Mouse (Mus musculus) liver, embryonic 14 days (tissue): ENCODE data around the gene Fbxo24. TPM values are rescaled to one million over a fixed set of nuclear protein-coding genes. Genes with fewer than 3 reads are reported as not detected.

Experiments
- polyA plus RNA-seq: library from polyadenylated mRNA; depleted of rRNA; stranded (reverse); fragments of >200 nt; gene quantifications from 2 replicates; pipeline ENCODE4 v1.2.3, GENCODE M21; 2012; rRNA removed

Fbxo24 gene
- 0.01 and 0.02 TPM in 2 replicates for polyA plus RNA-seq

GRCm38 (mm10) chr5:137628498-137629305 is at the start of gene Fbxo24, which contains the start of the genes Lrch4 and Gm20605:
Gene Fbxo24 (minus strand): TSS chr5:137629002.
Gene Lrch4 (plus strand): TSS chr5:137629121.
Gene Gm20605 (plus strand): TSS chr5:137629175.

GRCm38 (mm10) chr5:137645652-137646091 is 16.9 kb upstream of the Fbxo24 start, which contains the start of gene Irs3:
Gene Irs3 (minus strand): TSS chr5:137645714.

GRCm38 (mm10) chr5:137641054-137641453 is 12.3 kb upstream of the Fbxo24 start, which contains the start of gene Sap25:
Gene Sap25 (plus strand): TSS chr5:137641334.

GRCm38 (mm10) chr5:137613550-137613949 is 15.3 kb downstream of the Fbxo24 start, which contains the start of gene Pcolce:
Gene Pcolce (minus strand): TSS chr5:137613784.

GRCm38 (mm10) chr5:137600619-137601364 is 28.0 kb downstream of the Fbxo24 start, which contains the start of gene Mospd3:
Gene Mospd3 (minus strand): TSS chr5:137601058.

GRCm38 (mm10) chr5:137569665-137570064 is 59.1 kb downstream of the Fbxo24 start, which contains the start of gene Tfr2:
Gene Tfr2 (plus strand): TSS chr5:137569840.

Other genes starting within 250 kb of the Fbxo24 start
- gene Zan, start 151.9 kb downstream of the Fbxo24 start, polyA plus RNA-seq: 0.14 and 0.20 TPM in 2 replicates
- gene Pop7, start 126.5 kb downstream of the Fbxo24 start, polyA plus RNA-seq: 20.0 and 23.2 TPM in 2 replicates
- 5.6 and 5.7 TPM in 2 replicates for gene Gigyf1, start 110.5 kb downstream of the Fbxo24 start, polyA plus RNA-seq
- 0.26 and 0.44 TPM in 2 replicates for gene Epo, start 95.8 kb downstream of the Fbxo24 start, polyA plus RNA-seq
- 173 and 208 TPM in 2 replicates for gene Gnb2, start 95.5 kb downstream of the Fbxo24 start, polyA plus RNA-seq
- 0.03 TPM in 1 of 2 replicates, not detected in the other for gene Actl6b, start 75.5 kb downstream of the Fbxo24 start, polyA plus RNA-seq
- 35.1 and 42.1 TPM in 2 replicates for gene Tfr2, start 59.2 kb downstream of the Fbxo24 start, polyA plus RNA-seq
- gene Mospd3, start 27.9 kb downstream of the Fbxo24 start, polyA plus RNA-seq: 26.8 and 31.0 TPM in 2 replicates
- gene Pcolce, start 15.2 kb downstream of the Fbxo24 start, polyA plus RNA-seq: 10.6 and 11.9 TPM in 2 replicates
- gene Lrch4, start 119 bp upstream of the Fbxo24 start, polyA plus RNA-seq: 10.5 and 14.1 TPM in 2 replicates
- gene Gm20605, start 173 bp upstream of the Fbxo24 start, polyA plus RNA-seq: 5.4 and 5.8 TPM in 2 replicates
- gene Sap25, start 12.3 kb upstream of the Fbxo24 start, polyA plus RNA-seq: 12.0 and 14.2 TPM in 2 replicates
- 0.01 TPM in 1 of 2 replicates, not detected in the other for gene Irs3, start 16.7 kb upstream of the Fbxo24 start, polyA plus RNA-seq
- gene Agfg2, start 55.7 kb upstream of the Fbxo24 start, polyA plus RNA-seq: 18.0 and 21.6 TPM in 2 replicates
- 0.68 and 0.90 TPM in 2 replicates for gene Nyap1, start 112.6 kb upstream of the Fbxo24 start, polyA plus RNA-seq
- 17.5 and 22.9 TPM in 2 replicates for gene Tsc22d4, start 116.7 kb upstream of the Fbxo24 start, polyA plus RNA-seq
- 19.0 and 23.1 TPM in 2 replicates for gene Ppp1r35, start 149.8 kb upstream of the Fbxo24 start, polyA plus RNA-seq
- 12.9 and 13.7 TPM in 2 replicates for gene Mepce, start 158.7 kb upstream of the Fbxo24 start, polyA plus RNA-seq
- 3.0 and 3.4 TPM in 2 replicates for gene Zcwpw1, start 158.8 kb upstream of the Fbxo24 start, polyA plus RNA-seq
- 1.1 and 1.7 TPM in 2 replicates for gene Pilra, start 207.3 kb upstream of the Fbxo24 start, polyA plus RNA-seq
- 2.3 and 3.3 TPM in 2 replicates for gene Pilrb1, start 229.1 kb upstream of the Fbxo24 start, polyA plus RNA-seq
- 1.2 and 2.3 TPM in 2 replicates for gene Pilrb2, start 242.8 kb upstream of the Fbxo24 start, polyA plus RNA-seq